Mouse (Mus musculus) heart, embryonic 12.5 days (tissue): ENCODE results near the gene Ttc12. TPM values are rescaled to one million over a fixed set of nuclear protein-coding genes. Genes with fewer than 3 reads are reported as not detected.

Source experiments
- polyA plus RNA-seq: library from polyadenylated mRNA; unstranded; fragments of >200 nt; fragmentation: Nextera tagmentation; extraction: Ambion mirVana; gene quantifications from 2 replicates; pipeline ENCODE4 v1.2.1, GENCODE M21; 2016

Ttc12 gene
- polyA plus RNA-seq, 1 experiment from 2014 or later = 1.7 TPM

Other genes with a start within 250 kb of the Ttc12 start
- not detected in 2 replicates for gene Gm4894, start 235.7 kb downstream of the Ttc12 start, polyA plus RNA-seq
- gene Drd2, start 145.6 kb downstream of the Ttc12 start, polyA plus RNA-seq = not detected in 2 replicates
- not detected in 2 replicates for gene Ankk1, start 59.2 kb downstream of the Ttc12 start, polyA plus RNA-seq